Mouse (Mus musculus) cerebellum, adult 11 months (tissue): ENCODE data around the gene Tyrobp.
A peak's percentile ranks its signal among the peaks of the same experiment; 100 is the strongest.

Experiments
- DNase-seq: peaks from one replicate; pipeline ENCODE4 v3.0.0; 2022

Tyrobp gene

GRCm38 (mm10) chr7:30413596-30413995, at the start of gene Tyrobp:
TSS of gene Tyrobp (plus strand) at chr7:30413760.
- DNase-seq = no peak

GRCm38 (mm10) chr7:30367466-30367865, 46.1 kb upstream of the Tyrobp start:
- no peak for DNase-seq

- peak; percentile 94 for DNase-seq
These were observed 40.0 kb upstream of the Tyrobp start for GRCm38 (mm10) chr7:30373501-30373962.

GRCm38 (mm10) chr7:30380061-30380460, 33.5 kb upstream of the Tyrobp start:
- DNase-seq = no peak

- no peak for DNase-seq
These were observed 29.5 kb upstream of the Tyrobp start for GRCm38 (mm10) chr7:30384106-30384505.

GRCm38 (mm10) chr7:30392746-30393520, 20.6 kb upstream of the Tyrobp start:
- no peak for DNase-seq

GRCm38 (mm10) chr7:30393631-30394030, 19.9 kb upstream of the Tyrobp start:
- DNase-seq = no peak

- DNase-seq = no peak
These were observed 19.2 kb upstream of the Tyrobp start for GRCm38 (mm10) chr7:30394379-30394778.

GRCm38 (mm10) chr7:30394871-30395270, 18.7 kb upstream of the Tyrobp start:
- no peak for DNase-seq

GRCm38 (mm10) chr7:30399671-30400070, 13.9 kb upstream of the Tyrobp start:
- no peak for DNase-seq

- DNase-seq = no peak
These were observed 11.2 kb upstream of the Tyrobp start for GRCm38 (mm10) chr7:30402343-30402742.

GRCm38 (mm10) chr7:30408639-30409038, 4.9 kb upstream of the Tyrobp start:
- no peak for DNase-seq

- no peak for DNase-seq
These were observed 3.8 kb upstream of the Tyrobp start for GRCm38 (mm10) chr7:30409789-30410188.

- no peak for DNase-seq
These were observed 2.5 kb upstream of the Tyrobp start for GRCm38 (mm10) chr7:30411023-30411422.

GRCm38 (mm10) chr7:30412735-30413147, 819 bp upstream of the Tyrobp start:
- no peak for DNase-seq

GRCm38 (mm10) chr7:30417856-30418255, 4.3 kb downstream of the Tyrobp start:
- DNase-seq = no peak

- DNase-seq = no peak
These were observed 6.3 kb downstream of the Tyrobp start, which contains the start of gene Hcst for GRCm38 (mm10) chr7:30419561-30420499. TSS of gene Hcst (minus strand) at chr7:30419854.

- no peak for DNase-seq
These were observed 7.1 kb downstream of the Tyrobp start for GRCm38 (mm10) chr7:30420673-30421072.

- DNase-seq = peak; percentile 67
These were observed 7.8 kb downstream of the Tyrobp start, which contains the start of gene Nfkbid for GRCm38 (mm10) chr7:30421175-30421889. TSS of gene Nfkbid (plus strand) at chr7:30421732.

GRCm38 (mm10) chr7:30421890-30422435, 8.4 kb downstream of the Tyrobp start:
- peak; percentile 92 for DNase-seq

GRCm38 (mm10) chr7:30422560-30422959, 9.0 kb downstream of the Tyrobp start:
- no peak for DNase-seq

GRCm38 (mm10) chr7:30423071-30423641, 9.6 kb downstream of the Tyrobp start:
- DNase-seq = no peak
